Mouse (Mus musculus) lung, embryonic 16.5 days (tissue): ENCODE measurements around the gene Mast1. TPM values are rescaled to one million over a fixed set of nuclear protein-coding genes. Genes with fewer than 3 reads are reported as not detected.
A peak's percentile ranks its signal among the peaks of the same experiment; 100 is the strongest.

Source experiments
- ATAC-seq: fragments of 200-750 bp; cut with Nextera tagmentation; 2 replicates; pipeline ENCODE4 v1.8.0; 2017; ENCODE audit warnings: low read depth, mild to moderate bottlenecking, moderate library complexity
- H3K27ac ChIP-seq: fragments of 300-500 bp; sonication (generic); 2 replicates; pipeline ENCODE4 v1.5.1; 2014; ENCODE audit warnings: mild to moderate bottlenecking, control low read depth, low read length
- H3K27me3 ChIP-seq: fragments of 300-500 bp; sonication (generic); 2 replicates; pipeline ENCODE4 v1.6.1; 2014; ENCODE audit warnings: low read depth, low read length, mixed read lengths; ENCODE audit not compliant: control insufficient read depth, insufficient read depth
- H3K36me3 ChIP-seq: fragments of 300-500 bp; sonication (generic); 2 replicates; pipeline ENCODE4 v1.6.1; 2014; ENCODE audit warnings: low read length; ENCODE audit not compliant: control insufficient read depth, insufficient read depth
- H3K4me1 ChIP-seq: fragments of 300-500 bp; sonication (generic); replicated peaks from 2 replicates; pipeline ENCODE4 v1.6.1; 2014; ENCODE audit warnings: low read length, mixed read lengths; ENCODE audit not compliant: control insufficient read depth, insufficient read depth
- H3K4me2 ChIP-seq: fragments of 300-500 bp; sonication (generic); 2 replicates; pipeline ENCODE4 v1.6.1; 2014; ENCODE audit warnings: low read depth, low read length, control low read depth
- H3K4me3 ChIP-seq: fragments of 300-500 bp; sonication (generic); 2 replicates; pipeline ENCODE4 v1.5.1; 2014; ENCODE audit warnings: mild to moderate bottlenecking, low read length, control low read depth
- H3K9ac ChIP-seq: fragments of 300-500 bp; sonication (generic); 2 replicates; pipeline ENCODE4 v1.6.1; 2014; ENCODE audit warnings: low read length, control low read depth
- H3K9me3 ChIP-seq: fragments of 300-500 bp; sonication (generic); 2 replicates; pipeline ENCODE4 v1.6.1; 2016; ENCODE audit warnings: low read length; ENCODE audit not compliant: control insufficient read depth
- WGBS: fragments of 180-500 bp; shearing (Covaris S2); extraction: QIAGEN DNeasy Blood & Tissue Kit; methylation state at CpG from one replicate; pipeline ENCODE4 v1.1.7; 2014; 5-methylcytosine and 5-hydroxymethylcytosine counted together
- polyA plus RNA-seq: library from polyadenylated mRNA; unstranded; fragments of >200 nt; fragmentation: Nextera tagmentation; extraction: Ambion mirVana; gene quantifications from 2 replicates; pipeline ENCODE4 v1.2.1, GENCODE M21; 2015

The Mast1 gene
- polyA plus RNA-seq, 1 experiment from 2014 or later, result 0.64 TPM

DNA sequence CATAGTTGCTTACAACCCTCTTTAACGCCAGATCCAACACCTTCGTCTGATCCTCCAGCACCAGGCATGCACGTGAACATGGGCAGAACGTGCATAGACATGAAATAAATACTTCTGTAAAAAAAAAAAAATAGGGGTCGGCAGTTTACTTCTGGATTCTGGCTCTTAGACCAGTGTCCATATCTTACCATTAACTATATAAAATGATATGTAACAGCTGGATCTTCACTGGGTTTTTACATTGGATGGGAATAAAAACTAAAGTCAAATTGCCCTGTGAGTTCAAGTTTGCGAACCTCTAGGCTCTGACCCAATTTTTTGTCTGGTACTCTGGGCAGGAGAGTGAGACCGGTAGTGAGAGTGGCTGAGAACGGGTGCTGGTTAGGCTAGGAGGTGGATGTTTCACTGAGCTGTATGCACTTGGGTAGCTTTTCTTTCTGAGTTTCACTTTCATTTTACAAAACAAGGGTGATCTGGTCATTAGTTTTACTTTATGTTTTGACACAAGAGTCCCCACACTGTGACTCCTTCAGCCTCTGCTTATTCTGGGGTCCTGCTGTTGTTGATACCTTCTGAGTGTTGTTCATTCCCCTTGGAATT, 37.5 kb upstream of the Mast1 start:
- Histone ChIP-seq H3K4me1 (peaks cover 52% of the 10 kb centered on the region), H3K27me3 (no peaks in the 10 kb centered on the region), H3K27ac (peak overlapping the region; percentile 37; the same call in 1 of the 2 replicates), H3K9ac (peak overlapping the region; percentile 20; the same call in 1 of the 2 replicates), H3K4me3 (no peak overlapping the region), H3K9me3 (no peaks in the 10 kb centered on the region), H3K4me2 (no peak overlapping the region), H3K36me3 (peaks cover 21% of the 10 kb centered on the region)
- 72% methylated on average over 8 of the region's 8 CpGs for WGBS
- no peak for ATAC-seq

- WGBS, result 53% methylated on average over 4 of the region's 4 CpGs
Observed at GRCm38 (mm10) chr8:84973803-84974542, 36.8 kb upstream of the Mast1 start.

GRCm38 (mm10) chr8:84973079-84973478, 35.9 kb upstream of the Mast1 start:
- Histone ChIP-seq H3K27me3 (no peaks in the 10 kb centered on the region), H3K4me1 (peaks cover 45% of the 10 kb centered on the region), H3K4me3 (no peak overlapping the region), H3K27ac (no peak overlapping the region), H3K4me2 (no peak overlapping the region), H3K9ac (no peak overlapping the region), H3K36me3 (peaks cover 21% of the 10 kb centered on the region), H3K9me3 (no peaks in the 10 kb centered on the region)
- ATAC-seq, result no peak
- WGBS, result 78% methylated on average over 1 of the region's 1 CpGs

More at GRCm38 (mm10) chr8:84973803-84974542, 36.8 kb upstream of the Mast1 start:
- H3K36me3 ChIP-seq, result peaks cover 21% of the 10 kb centered on the region
- peaks cover 46% of the 10 kb centered on the region for H3K4me1 ChIP-seq
- H3K27me3 ChIP-seq, result no peaks in the 10 kb centered on the region
- no peak for ATAC-seq
- no peak overlapping the region for H3K4me2 ChIP-seq
- no peaks in the 10 kb centered on the region for H3K9me3 ChIP-seq
- H3K27ac ChIP-seq, result peak overlapping the region; percentile 37; the same call in 1 of the 2 replicates
- no peak overlapping the region for H3K9ac ChIP-seq
- no peak overlapping the region for H3K4me3 ChIP-seq

- Histone ChIP-seq H3K27me3 (no peaks in the 10 kb centered on the region), H3K4me1 (peaks cover 36% of the 10 kb centered on the region), H3K9me3 (no peaks in the 10 kb centered on the region), H3K4me3 (peak overlapping the region; percentile 80), H3K36me3 (peaks cover 21% of the 10 kb centered on the region), H3K27ac (no peak overlapping the region), H3K4me2 (peak overlapping the region; percentile 78), H3K9ac (peak overlapping the region; percentile 85)
- WGBS, result 52% methylated on average over 5 of the region's 5 CpGs
- ATAC-seq, result no peak
Observed at GRCm38 (mm10) chr8:84970913-84971312, 33.8 kb upstream of the Mast1 start.

- no peak for ATAC-seq
- peak overlapping the region; percentile 78 for H3K4me2 ChIP-seq
- 3% methylated on average over 21 of the region's 21 CpGs for WGBS
- peak overlapping the region; percentile 80 for H3K4me3 ChIP-seq
- H3K9ac ChIP-seq, result peak overlapping the region; percentile 85
- H3K4me1 ChIP-seq, result peaks cover 31% of the 10 kb centered on the region
- H3K27me3 ChIP-seq, result no peaks in the 10 kb centered on the region
- H3K27ac ChIP-seq, result peak overlapping the region; percentile 89
- H3K9me3 ChIP-seq, result no peaks in the 10 kb centered on the region
- H3K36me3 ChIP-seq, result peaks cover 21% of the 10 kb centered on the region
Observed at GRCm38 (mm10) chr8:84970135-84970790, 33.1 kb upstream of the Mast1 start.

GRCm38 (mm10) chr8:84969241-84970134, 32.3 kb upstream of the Mast1 start, which contains the start of the genes Gm49661, Prdx2 and Rnaseh2a:
Gm49661 (minus strand) TSS chr8:84969433.
Prdx2 (plus strand) TSS chr8:84969587.
Rnaseh2a (minus strand) TSS chr8:84969767.
- Histone ChIP-seq H3K36me3 (peaks cover 18% of the 10 kb centered on the region), H3K4me3 (peak within 1 kb of the TSS; percentile 80), H3K9ac (peak within 1 kb of the TSS; percentile 85), H3K4me2 (peak within 1 kb of the TSS; percentile 78), H3K27me3 (no peaks in the 10 kb centered on the region), H3K4me1 (peaks cover 29% of the 10 kb centered on the region), H3K9me3 (no peaks in the 10 kb centered on the region), H3K27ac (peak within 1 kb of the TSS; percentile 89)
- WGBS, result under 1% methylated on average over 52 of the region's 56 CpGs
- ATAC-seq, result peak; percentile 76

- H3K36me3 ChIP-seq, result peaks cover 16% of the 10 kb centered on the region
- H3K27ac ChIP-seq, result peak overlapping the region; percentile 89
- H3K27me3 ChIP-seq, result no peaks in the 10 kb centered on the region
- WGBS, result 5% methylated on average over 2 of the region's 2 CpGs
- H3K4me1 ChIP-seq, result peaks cover 27% of the 10 kb centered on the region
- H3K9me3 ChIP-seq, result no peaks in the 10 kb centered on the region
- H3K4me3 ChIP-seq, result peak overlapping the region; percentile 80
- no peak for ATAC-seq
- peak overlapping the region; percentile 78 for H3K4me2 ChIP-seq
- peak overlapping the region; percentile 85 for H3K9ac ChIP-seq
Observed at GRCm38 (mm10) chr8:84968650-84969049, 31.5 kb upstream of the Mast1 start.

- no peaks in the 10 kb centered on the region for H3K27me3 ChIP-seq
- no peaks in the 10 kb centered on the region for H3K9me3 ChIP-seq
- H3K36me3 ChIP-seq, result peaks cover 13% of the 10 kb centered on the region
- peaks cover 27% of the 10 kb centered on the region for H3K4me1 ChIP-seq
- no peak overlapping the region for H3K4me2 ChIP-seq
- WGBS, result 91% methylated on average over 13 of the region's 13 CpGs
- no peak for ATAC-seq
- no peak overlapping the region for H3K9ac ChIP-seq
- H3K4me3 ChIP-seq, result no peak overlapping the region
- H3K27ac ChIP-seq, result no peak overlapping the region
Observed at GRCm38 (mm10) chr8:84967532-84968304, 30.6 kb upstream of the Mast1 start.
